Mouse (Mus musculus) cerebellum, adult 2 months (tissue): Measurements from ENCODE around the gene Rgs3.

Source experiments
- CTCF ChIP-seq: fragments of 200-500 bp; IDR thresholded peaks from 2 replicates; pipeline ENCODE4 v1.5.1; 2011; ENCODE audit warnings: low read depth, mild to moderate bottlenecking, control low read depth, low read length, moderate library complexity, borderline replicate concordance; ENCODE audit not compliant: insufficient read depth
- POLR2A ChIP-seq: fragments of 200-500 bp; IDR thresholded peaks from 2 replicates; pipeline ENCODE4 v1.6.1; 2011; ENCODE audit warnings: low read length, control low read depth, borderline replicate concordance; ENCODE audit not compliant: insufficient read depth

GRCm38 (mm10) chr4:62742885-62743760 lies 183.5 kb downstream of the Rgs3 start:
- TF ChIP-seq CTCF: no peak
- no peak for TF ChIP-seq POLR2A
